Mouse (Mus musculus) kidney, adult 2 months (tissue): ENCODE results near the gene Atg5.
"Not testable (repeated sequence)": the region's sequence is repeated elsewhere in the genome, so short reads cannot be mapped to it uniquely, and the experiment has no call there.

ENCODE experiments used
- CTCF ChIP-seq: fragments of 200-500 bp; conservative IDR thresholded peaks from 2 replicates; pipeline ENCODE4 v1.5.1; 2011; ENCODE audit warnings: low read depth, mild to moderate bottlenecking, control low read depth, low read length, moderate library complexity, mixed read lengths; ENCODE audit not compliant: insufficient read depth, insufficient read length
- POLR2A ChIP-seq: fragments of 200-500 bp; IDR thresholded peaks from one replicate; pipeline ENCODE4 v1.6.1; 2011; ENCODE audit warnings: low read depth, low read length, control low read depth

DNA sequence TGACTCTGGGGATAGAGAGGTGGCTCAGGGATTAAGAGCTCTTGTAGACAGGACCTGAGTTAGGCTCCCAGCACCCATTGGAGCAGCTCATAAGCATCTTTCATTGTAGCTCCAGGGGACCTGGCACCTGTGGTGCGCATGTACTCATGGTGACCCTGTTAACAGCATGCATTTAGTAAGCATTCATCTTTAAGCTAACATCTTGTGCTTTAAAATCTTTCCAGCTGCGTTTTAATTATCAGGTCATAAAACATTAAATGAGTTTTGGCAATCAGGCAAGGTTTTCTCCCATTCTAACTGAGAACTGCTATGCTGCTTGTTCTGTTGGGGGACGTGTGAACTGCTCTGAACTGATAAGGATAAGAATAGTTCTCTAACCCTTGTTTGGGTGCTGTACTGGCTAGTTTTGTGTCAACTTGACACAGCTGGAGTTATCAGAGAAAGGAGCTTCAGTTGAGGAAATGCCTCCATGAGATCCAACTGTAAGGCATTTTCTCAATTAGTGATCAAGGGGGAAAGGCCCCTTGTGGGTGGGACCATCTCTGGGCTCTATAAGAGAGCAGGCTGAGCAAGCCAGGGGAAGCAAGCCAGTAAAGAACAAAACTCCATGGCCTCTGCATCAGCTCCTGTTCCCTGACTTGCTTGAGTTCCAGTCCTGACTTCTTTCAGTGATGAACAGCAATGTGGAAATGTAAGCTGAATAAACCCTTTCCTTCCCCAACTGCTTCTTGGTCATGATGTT is 68.7 kb downstream of the Atg5 start:
- TF ChIP-seq POLR2A, CTCF: not testable (repeated sequence)
